Mouse (Mus musculus) C2C12 (cell line): ENCODE measurements around the gene Iqsec1.

ENCODE experiments used
- CEBPB ChIP-seq: IDR thresholded peaks from one replicate; pipeline ENCODE4 v1.6.1; 2011; ENCODE audit warnings: low read depth, mild to moderate bottlenecking, control low read depth, moderate library complexity
- CTCF ChIP-seq: IDR thresholded peaks from one replicate; pipeline ENCODE4 v1.5.1; 2011; ENCODE audit not compliant: control insufficient read depth, insufficient read depth, insufficient read length
- MAX ChIP-seq: IDR thresholded peaks from one replicate; pipeline ENCODE4 v1.6.1; 2011; ENCODE audit warnings: mild to moderate bottlenecking, control low read depth
- MYOG ChIP-seq: IDR thresholded peaks from one replicate; pipeline ENCODE4 v1.6.1; 2011; ENCODE audit not compliant: control insufficient read depth, insufficient read length; ENCODE audit errors: extremely low read depth
- USF1 ChIP-seq: IDR thresholded peaks from one replicate; pipeline ENCODE4 v1.6.1; 2011; ENCODE audit warnings: low read depth, mild to moderate bottlenecking, control low read depth, moderate library complexity

DNA sequence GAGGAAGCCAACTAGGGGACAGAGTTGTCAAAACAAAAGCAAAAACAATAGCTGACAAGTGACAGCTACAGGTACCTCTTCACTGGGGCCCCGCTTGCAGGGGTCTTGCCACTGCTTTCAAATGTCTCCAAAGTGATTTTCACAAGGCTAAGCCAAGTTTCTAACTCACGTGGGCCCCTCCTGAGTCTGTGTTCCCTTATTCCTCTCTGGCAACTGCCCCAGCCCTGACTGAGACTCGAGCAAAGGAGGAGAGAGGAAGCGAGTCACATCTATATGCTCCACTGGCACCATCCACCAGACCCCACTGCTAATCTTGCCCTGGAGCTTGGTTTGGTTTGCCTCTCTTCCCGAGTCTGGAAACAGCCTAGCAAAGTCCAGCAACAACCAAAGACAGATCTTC lies 227.6 kb downstream of the Iqsec1 start:
- TF ChIP-seq CTCF = no peak
- TF ChIP-seq MYOG = no peak
- TF ChIP-seq USF1 = no peak
- TF ChIP-seq CEBPB = no peak
- no peak for TF ChIP-seq MAX
